Mouse (Mus musculus) neural tube, embryonic 13.5 days (tissue): ENCODE data around the gene Nav2. TPM values are rescaled to one million over a fixed set of nuclear protein-coding genes. Genes with fewer than 3 reads are reported as not detected.

Experiments
- ATAC-seq: fragments of 200-750 bp; cut with Nextera tagmentation; 2 replicates; pipeline ENCODE4 v1.8.0; 2017; ENCODE audit warnings: low read depth, mild to moderate bottlenecking, moderate TSS enrichment, moderate library complexity
- H3K27ac ChIP-seq: fragments of 300-500 bp; sonication (generic); replicated peaks from 2 replicates; pipeline ENCODE4 v1.5.1; 2015; ENCODE audit warnings: moderate library complexity, mild to moderate bottlenecking, inconsistent platforms
- H3K27me3 ChIP-seq: fragments of 300-500 bp; sonication (generic); 2 replicates; pipeline ENCODE4 v1.6.1; 2015; ENCODE audit warnings: mild to moderate bottlenecking, inconsistent platforms
- H3K36me3 ChIP-seq: fragments of 300-500 bp; sonication (generic); 2 replicates; pipeline ENCODE4 v1.6.1; 2015; ENCODE audit warnings: mild to moderate bottlenecking, inconsistent platforms
- H3K4me1 ChIP-seq: fragments of 300-500 bp; sonication (generic); replicated peaks from 2 replicates; pipeline ENCODE4 v1.6.1; 2015; ENCODE audit warnings: inconsistent platforms
- H3K4me2 ChIP-seq: fragments of 300-500 bp; sonication (generic); 2 replicates; pipeline ENCODE4 v1.6.1; 2015; ENCODE audit warnings: inconsistent platforms, mild to moderate bottlenecking, moderate library complexity
- H3K4me3 ChIP-seq: fragments of 300-500 bp; sonication (generic); 2 replicates; pipeline ENCODE4 v1.5.1; 2015; ENCODE audit warnings: mild to moderate bottlenecking, inconsistent platforms
- H3K9ac ChIP-seq: fragments of 300-500 bp; sonication (generic); 2 replicates; pipeline ENCODE4 v1.6.1; 2015; ENCODE audit warnings: moderate library complexity, mild to moderate bottlenecking, inconsistent platforms
- H3K9me3 ChIP-seq: fragments of 300-500 bp; sonication (generic); 2 replicates; pipeline ENCODE4 v1.6.1; 2016; ENCODE audit warnings: inconsistent platforms
- WGBS: fragments of 180-500 bp; shearing (Covaris S2); methylation state at CpG from one replicate; pipeline ENCODE4 v1.1.7; 2015; 5-methylcytosine and 5-hydroxymethylcytosine counted together
- polyA plus RNA-seq: library from polyadenylated mRNA; unstranded; fragments of >200 nt; fragmentation: Nextera tagmentation; extraction: Ambion mirVana; gene quantifications from 2 replicates; pipeline ENCODE4 v1.2.1, GENCODE M21; 2015

Nav2 gene
- polyA plus RNA-seq, 1 experiment from 2014 or later: 19.6 TPM

DNA sequence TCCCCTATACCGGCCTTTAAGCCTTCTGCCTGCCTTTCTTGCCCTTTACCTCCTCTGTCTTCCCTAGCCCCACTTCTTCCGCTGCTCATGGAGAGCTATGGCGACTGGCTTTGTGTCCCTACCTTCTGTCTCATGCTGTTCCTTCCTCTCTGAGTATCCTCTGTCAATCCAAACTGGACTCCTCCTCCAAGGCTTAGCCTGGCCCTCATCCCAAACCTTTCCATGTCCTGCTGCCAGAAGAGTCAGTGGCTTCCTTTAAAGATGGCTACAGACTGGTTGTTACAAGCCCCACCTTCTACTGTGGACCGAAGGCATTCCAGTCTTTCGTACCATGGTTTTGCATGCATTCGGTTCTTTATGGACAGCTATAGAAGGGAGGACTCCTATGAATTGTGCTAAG is 674.7 kb downstream of the Nav2 start:
- no peak overlapping the region for H3K4me2 ChIP-seq
- no peak overlapping the region for H3K4me3 ChIP-seq
- H3K27me3 ChIP-seq: no peaks in the 10 kb centered on the region
- H3K27ac ChIP-seq: no peak overlapping the region
- no peak overlapping the region for H3K9ac ChIP-seq
- H3K9me3 ChIP-seq: no peaks in the 10 kb centered on the region
- 93% methylated on average over 6 of the region's 6 CpGs for WGBS
- H3K36me3 ChIP-seq: peaks cover 73% of the 10 kb centered on the region
- H3K4me1 ChIP-seq: no peaks in the 10 kb centered on the region; the same call in 1 of the 2 replicates
- no peak for ATAC-seq

DNA sequence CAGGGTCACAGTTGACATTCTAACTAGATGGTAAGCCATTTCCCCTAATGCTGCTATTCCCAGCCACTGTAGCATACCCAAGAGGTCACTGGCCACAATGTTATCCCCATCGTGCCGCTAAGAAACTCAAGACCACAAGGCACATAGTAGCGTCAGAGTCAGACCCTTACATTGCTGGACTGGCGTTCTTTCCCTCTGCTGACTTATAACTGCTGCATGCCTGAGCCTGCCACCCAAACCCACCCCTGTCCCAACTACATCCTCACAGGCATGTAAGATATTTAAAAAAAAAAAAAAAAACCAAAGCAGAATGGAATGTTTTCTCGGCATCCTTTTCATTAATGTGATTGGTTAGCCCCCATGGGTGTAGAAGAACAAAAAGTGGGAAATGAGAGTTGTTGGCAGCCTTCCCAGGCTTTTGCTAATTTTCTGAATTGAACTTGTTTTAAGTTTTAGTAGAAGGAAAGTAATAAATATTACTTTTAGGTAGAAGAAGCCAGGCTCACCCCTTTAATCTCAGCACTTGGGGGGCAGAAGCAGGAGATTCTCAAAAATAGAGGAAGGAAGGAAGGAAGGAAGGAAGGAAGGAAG is 678.1 kb downstream of the Nav2 start:
- no peak for ATAC-seq
- H3K36me3 ChIP-seq: peaks cover 84% of the 10 kb centered on the region
- no peak overlapping the region for H3K27ac ChIP-seq
- H3K4me2 ChIP-seq: no peak overlapping the region
- 78% methylated on average over 5 of the region's 5 CpGs for WGBS
- no peak overlapping the region for H3K4me3 ChIP-seq
- no peaks in the 10 kb centered on the region; the same call in 1 of the 2 replicates for H3K4me1 ChIP-seq
- H3K9ac ChIP-seq: no peak overlapping the region
- no peaks in the 10 kb centered on the region for H3K9me3 ChIP-seq
- no peaks in the 10 kb centered on the region for H3K27me3 ChIP-seq

DNA sequence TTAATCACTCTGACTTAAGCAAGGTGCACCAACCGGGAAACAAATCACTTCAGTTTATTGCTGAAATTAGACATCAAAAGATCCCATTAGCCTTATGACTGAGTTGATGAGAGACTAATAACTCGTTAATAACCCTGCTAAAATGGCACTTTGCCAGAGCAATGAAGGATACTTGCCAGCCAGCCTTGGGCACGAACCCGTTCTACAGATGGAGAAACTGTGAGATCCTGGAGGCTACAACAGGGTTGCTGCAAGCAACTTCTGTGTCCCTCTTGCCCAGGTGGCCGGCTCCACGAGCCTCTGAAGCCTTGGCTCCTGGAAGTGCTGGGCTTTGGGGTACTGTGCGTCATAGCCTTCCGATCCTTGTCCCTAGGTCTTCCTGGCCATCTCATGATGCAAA is 681.1 kb downstream of the Nav2 start:
- Histone ChIP-seq H3K9me3 (no peaks in the 10 kb centered on the region), H3K27me3 (no peaks in the 10 kb centered on the region), H3K4me1 (no peaks in the 10 kb centered on the region; the same call in 1 of the 2 replicates), H3K27ac (no peak overlapping the region), H3K4me2 (no peak overlapping the region), H3K4me3 (no peak overlapping the region), H3K36me3 (peaks cover 88% of the 10 kb centered on the region), H3K9ac (no peak overlapping the region)
- no peak for ATAC-seq
- WGBS: 85% methylated on average over 8 of the region's 8 CpGs

DNA sequence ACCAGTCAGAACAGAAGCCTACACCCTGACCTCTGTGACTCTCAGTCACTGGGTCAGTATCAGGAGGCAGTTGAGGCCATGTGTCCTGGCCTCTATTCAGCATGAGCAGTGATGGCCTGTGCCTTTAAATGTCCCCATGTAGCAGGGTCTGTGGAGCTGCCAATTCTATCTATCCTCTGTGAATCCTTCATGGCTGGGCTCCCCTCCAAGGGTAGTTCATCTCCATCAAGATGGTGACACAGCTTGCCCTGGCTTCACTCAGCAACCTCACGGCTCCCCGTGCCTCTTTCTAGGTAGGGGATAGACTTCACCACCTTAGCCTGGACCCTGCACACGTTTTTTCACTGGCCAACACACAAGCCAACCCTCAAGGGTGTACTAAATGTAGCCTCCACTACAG is 689.3 kb downstream of the Nav2 start:
- ATAC-seq: no peak
- 85% methylated on average over 3 of the region's 3 CpGs for WGBS
- Histone ChIP-seq H3K9me3 (no peaks in the 10 kb centered on the region), H3K36me3 (peaks cover 76% of the 10 kb centered on the region), H3K4me1 (no peaks in the 10 kb centered on the region), H3K4me2 (no peak overlapping the region), H3K4me3 (no peak overlapping the region), H3K27me3 (no peaks in the 10 kb centered on the region), H3K9ac (no peak overlapping the region), H3K27ac (no peak overlapping the region)

DNA sequence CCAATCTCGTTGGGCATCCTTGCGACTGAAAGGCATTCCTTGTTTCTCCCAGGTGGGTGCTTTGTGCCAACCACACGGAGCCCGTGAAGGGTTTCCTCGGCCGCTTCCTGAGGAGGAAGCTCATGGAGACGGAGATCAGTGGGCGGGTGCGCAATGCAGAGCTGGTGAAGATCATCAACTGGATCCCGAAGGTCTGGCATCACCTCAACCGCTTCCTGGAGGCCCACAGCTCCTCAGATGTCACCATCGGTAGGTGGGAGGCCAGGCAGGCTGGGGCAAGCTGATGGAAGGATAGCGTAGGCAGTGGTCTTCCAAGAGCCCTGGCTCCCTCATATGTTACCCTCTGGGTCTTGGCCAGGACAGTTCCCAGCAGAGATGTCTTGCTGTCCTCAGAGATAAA is 689.7 kb downstream of the Nav2 start:
- no peak overlapping the region for H3K27ac ChIP-seq
- no peak overlapping the region for H3K4me3 ChIP-seq
- no peaks in the 10 kb centered on the region for H3K27me3 ChIP-seq
- no peak for ATAC-seq
- no peaks in the 10 kb centered on the region for H3K9me3 ChIP-seq
- H3K4me2 ChIP-seq: no peak overlapping the region
- WGBS: 93% methylated on average over 13 of the region's 13 CpGs
- H3K9ac ChIP-seq: no peak overlapping the region
- no peaks in the 10 kb centered on the region for H3K4me1 ChIP-seq
- peaks cover 75% of the 10 kb centered on the region for H3K36me3 ChIP-seq

DNA sequence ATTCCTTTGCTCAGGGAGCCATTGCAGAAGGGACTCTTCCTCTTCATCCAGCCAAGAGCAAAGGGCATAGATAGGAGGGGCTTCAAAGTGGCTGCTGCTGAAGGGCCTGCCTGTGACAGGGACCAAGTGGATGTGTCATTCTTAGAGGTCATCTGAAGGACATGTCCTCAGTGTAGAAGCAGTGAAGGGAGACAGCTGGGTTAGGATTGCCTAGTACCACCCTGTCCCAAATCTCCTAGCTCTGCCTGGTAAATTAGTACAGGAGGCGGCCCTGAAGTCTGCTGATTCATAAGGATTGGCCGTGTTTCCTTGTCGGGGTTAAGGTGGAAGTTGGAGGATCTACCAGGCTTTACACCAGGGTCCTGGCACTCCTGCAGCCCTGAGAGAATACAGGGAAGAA is 691.4 kb downstream of the Nav2 start:
- H3K36me3 ChIP-seq: peaks cover 62% of the 10 kb centered on the region
- H3K9ac ChIP-seq: no peak overlapping the region
- WGBS: 98% methylated on average over 3 of the region's 3 CpGs
- H3K4me2 ChIP-seq: no peak overlapping the region
- H3K27me3 ChIP-seq: no peaks in the 10 kb centered on the region
- ATAC-seq: no peak
- no peaks in the 10 kb centered on the region for H3K4me1 ChIP-seq
- no peak overlapping the region for H3K4me3 ChIP-seq
- H3K27ac ChIP-seq: no peak overlapping the region
- H3K9me3 ChIP-seq: no peaks in the 10 kb centered on the region

DNA sequence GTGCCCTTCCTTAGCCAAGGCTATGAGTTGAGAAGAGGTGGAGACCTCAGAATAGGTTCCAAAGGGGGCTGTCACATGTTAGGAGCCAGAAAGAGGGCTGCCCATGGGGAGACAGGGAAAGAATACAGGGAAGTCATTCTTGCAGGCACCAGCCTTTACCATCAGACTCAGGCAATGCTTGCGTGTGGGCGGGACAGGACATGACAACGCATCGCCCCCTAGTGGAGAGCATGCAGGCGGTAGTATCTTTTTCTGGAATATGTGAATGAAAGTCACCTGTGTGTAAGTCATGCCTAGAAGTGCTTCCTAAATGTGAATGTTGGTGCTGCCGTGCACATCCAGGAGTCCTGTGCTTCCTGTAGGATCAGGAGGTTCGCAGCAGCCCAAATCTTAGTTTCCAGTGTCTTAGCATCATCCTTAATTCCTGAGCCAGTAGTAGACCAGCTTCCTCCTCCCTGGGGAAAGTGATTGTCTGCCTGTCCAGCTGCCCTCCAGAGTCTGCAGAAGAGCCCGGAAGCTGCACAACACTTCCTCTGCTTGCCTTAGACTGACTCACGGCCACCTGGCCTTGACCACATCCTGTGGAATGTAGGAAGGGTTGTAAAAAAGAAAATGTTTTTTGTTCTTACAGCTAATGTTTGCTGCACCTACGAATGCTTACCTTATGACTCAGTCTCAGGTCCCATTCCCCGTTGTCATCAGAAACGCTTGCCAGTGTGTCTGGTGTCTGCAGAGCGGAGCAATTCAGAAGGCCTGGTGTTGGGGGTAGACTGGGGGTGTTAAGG is 692.9 kb downstream of the Nav2 start:
- 56% methylated on average over 13 of the region's 13 CpGs for WGBS
- ATAC-seq: peak; percentile 48; the same call in 1 of the 2 replicates
- H3K4me1 ChIP-seq: no peaks in the 10 kb centered on the region

DNA sequence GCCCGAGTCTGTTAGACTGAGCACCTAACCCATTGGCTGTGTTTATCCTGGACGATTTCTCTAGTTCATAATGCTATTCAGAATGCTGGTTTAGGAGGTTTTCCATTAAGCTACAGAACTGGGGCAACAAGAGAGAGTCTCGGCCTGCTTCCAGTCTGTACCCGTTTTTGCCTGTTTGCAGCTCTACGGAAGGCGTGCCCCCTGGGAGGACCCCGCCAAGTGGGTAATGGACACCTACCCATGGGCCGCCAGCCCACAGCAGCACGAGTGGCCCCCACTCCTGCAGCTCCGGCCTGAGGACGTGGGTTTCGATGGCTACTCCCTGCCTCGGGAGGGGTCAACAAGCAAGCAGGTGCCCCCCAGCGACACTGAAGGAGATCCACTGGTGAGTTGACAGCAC is 695.7 kb downstream of the Nav2 start:
- peaks cover 41% of the 10 kb centered on the region for H3K36me3 ChIP-seq
- H3K9ac ChIP-seq: no peak overlapping the region
- ATAC-seq: no peak
- H3K4me1 ChIP-seq: no peaks in the 10 kb centered on the region
- H3K9me3 ChIP-seq: no peaks in the 10 kb centered on the region
- H3K27me3 ChIP-seq: no peaks in the 10 kb centered on the region
- 91% methylated on average over 14 of the region's 14 CpGs for WGBS
- H3K4me3 ChIP-seq: no peak overlapping the region
- no peak overlapping the region for H3K27ac ChIP-seq
- no peak overlapping the region for H3K4me2 ChIP-seq

More for the DNA sequence above, 692.9 kb downstream of the Nav2 start:
- no peak overlapping the region for H3K4me2 ChIP-seq
- peaks cover 62% of the 10 kb centered on the region for H3K36me3 ChIP-seq
- no peaks in the 10 kb centered on the region for H3K27me3 ChIP-seq
- H3K4me3 ChIP-seq: no peak overlapping the region
- no peak overlapping the region for H3K9ac ChIP-seq
- no peaks in the 10 kb centered on the region for H3K9me3 ChIP-seq
- no peak overlapping the region for H3K27ac ChIP-seq

DNA sequence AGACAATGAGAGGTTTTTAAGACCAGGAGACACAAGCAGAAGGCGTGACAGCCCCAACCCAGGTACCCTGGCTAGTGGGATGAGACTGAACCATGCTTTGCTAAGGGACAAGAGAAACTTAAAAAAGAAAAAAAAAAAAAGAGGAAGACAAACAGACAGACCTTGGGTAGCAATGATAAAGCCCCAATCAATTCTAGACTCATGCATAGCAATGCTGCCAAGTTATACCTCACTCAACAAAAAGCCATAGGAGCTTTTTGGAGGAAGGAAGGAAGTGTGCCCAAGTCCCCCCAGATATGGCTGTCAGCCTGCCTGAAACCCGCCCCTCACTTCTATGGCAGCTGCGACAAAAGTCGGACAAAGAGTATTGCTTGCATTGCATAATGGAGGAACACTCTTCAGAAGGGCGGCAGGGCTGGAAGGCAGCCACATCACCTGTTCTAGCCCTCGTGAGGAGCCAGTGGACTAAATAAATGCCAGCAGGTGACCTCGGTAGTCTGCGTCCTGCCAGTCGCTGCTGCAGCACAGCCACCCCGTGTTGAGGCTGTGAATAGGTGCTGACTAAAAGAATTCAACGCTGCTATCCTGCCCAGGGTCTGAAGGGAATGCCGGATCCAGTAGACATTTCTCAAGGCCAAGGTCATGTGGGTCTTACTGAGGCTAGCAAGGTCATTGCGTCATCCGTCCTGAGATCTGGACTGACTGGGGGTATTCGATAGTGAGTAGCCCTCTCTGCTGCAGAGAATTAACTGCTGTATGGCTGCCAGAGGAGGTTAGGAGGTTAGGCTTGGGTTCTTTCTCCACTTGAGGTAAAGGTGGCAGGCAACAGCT is 696.7 kb downstream of the Nav2 start:
- peaks cover 5% of the 10 kb centered on the region; the same call in 1 of the 2 replicates for H3K4me1 ChIP-seq
- no peak for ATAC-seq
- H3K9ac ChIP-seq: no peak overlapping the region
- H3K36me3 ChIP-seq: peaks cover 33% of the 10 kb centered on the region
- no peaks in the 10 kb centered on the region for H3K9me3 ChIP-seq
- H3K27me3 ChIP-seq: no peaks in the 10 kb centered on the region
- H3K4me2 ChIP-seq: no peak overlapping the region
- H3K4me3 ChIP-seq: no peak overlapping the region
- WGBS: 92% methylated on average over 15 of the region's 15 CpGs
- no peak overlapping the region for H3K27ac ChIP-seq

DNA sequence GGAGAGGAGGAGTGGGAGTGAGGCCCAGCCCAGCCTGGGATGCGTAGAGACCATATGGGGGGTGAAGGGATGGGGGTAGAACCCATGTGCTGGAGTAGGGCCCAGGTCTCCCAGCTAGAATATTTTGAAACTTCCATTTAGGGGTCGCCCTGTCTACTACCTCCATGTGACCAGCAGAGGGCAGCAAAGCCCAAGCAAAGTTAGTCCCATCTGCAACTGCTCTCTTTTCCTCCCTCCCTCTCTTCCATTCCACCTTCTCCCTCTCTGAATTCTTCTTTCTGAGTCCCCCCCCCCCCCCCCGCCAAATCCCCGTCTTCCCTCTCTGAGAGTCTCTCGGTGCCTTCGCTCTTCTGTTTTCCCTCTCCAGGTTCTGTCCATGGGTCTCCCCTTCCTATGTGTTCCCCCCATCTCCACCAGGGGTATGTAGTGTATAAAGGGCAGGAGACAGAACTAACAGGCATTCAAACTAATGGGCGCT is 707.8 kb downstream of the Nav2 start:
- Histone ChIP-seq H3K4me3 (no peak overlapping the region), H3K27me3 (peaks cover 85% of the 10 kb centered on the region), H3K36me3 (no peaks in the 10 kb centered on the region), H3K4me1 (no peaks in the 10 kb centered on the region), H3K9me3 (no peaks in the 10 kb centered on the region), H3K27ac (no peak overlapping the region), H3K9ac (no peak overlapping the region), H3K4me2 (no peak overlapping the region)
- WGBS: 6% methylated on average over 6 of the region's 7 CpGs
- peak; percentile 76 for ATAC-seq

DNA sequence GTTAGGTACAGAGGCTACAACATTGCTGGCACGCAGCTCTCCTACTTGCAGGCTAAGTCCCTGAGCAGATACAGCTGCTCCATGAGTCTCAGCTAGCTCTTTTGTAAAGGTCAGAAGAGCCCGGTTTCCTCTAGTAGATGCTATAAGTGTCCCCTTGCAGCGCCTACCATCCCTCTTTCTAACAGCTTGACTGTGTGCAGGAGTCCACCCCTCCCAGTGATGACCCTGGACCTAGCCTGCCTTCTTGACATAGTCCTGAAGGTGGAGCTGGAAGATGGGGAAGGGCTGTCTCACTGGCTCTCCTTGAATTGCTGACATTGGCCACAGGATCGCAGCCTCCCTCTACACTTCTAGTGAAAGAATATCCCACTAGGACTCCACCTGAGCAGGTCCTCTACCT is 708.6 kb downstream of the Nav2 start:
- Histone ChIP-seq H3K27me3 (peaks cover 90% of the 10 kb centered on the region), H3K27ac (no peak overlapping the region), H3K4me3 (no peak overlapping the region), H3K36me3 (no peaks in the 10 kb centered on the region), H3K4me2 (no peak overlapping the region), H3K9me3 (no peaks in the 10 kb centered on the region), H3K4me1 (no peaks in the 10 kb centered on the region), H3K9ac (no peak overlapping the region)
- WGBS: 75% methylated on average over 4 of the region's 4 CpGs
- ATAC-seq: no peak

DNA sequence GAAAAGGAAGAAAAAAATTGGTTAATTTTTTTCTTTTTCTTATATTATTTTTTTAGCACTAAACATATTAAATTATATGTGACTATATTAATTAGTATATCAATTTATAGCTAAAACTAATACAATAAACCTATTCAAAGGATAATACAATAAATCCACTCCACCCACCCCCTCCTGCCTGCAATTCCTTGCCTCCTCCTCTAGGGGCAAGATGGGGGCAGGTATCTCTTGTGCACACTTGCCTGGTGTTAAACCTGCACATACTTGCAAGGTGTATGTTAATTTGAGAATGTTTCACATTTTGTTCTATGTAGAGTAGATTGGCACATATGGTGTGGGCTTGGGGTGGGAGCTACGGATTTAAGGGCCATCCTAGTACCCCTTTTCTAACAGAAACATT is 711.6 kb downstream of the Nav2 start:
- Histone ChIP-seq H3K27ac (no peak overlapping the region), H3K4me1 (no peaks in the 10 kb centered on the region), H3K27me3 (peaks cover 94% of the 10 kb centered on the region), H3K4me2 (no peak overlapping the region), H3K9me3 (no peaks in the 10 kb centered on the region), H3K4me3 (no peak overlapping the region), H3K9ac (no peak overlapping the region), H3K36me3 (no peaks in the 10 kb centered on the region)
- 63% methylated on average over 1 of the region's 1 CpGs for WGBS
- no peak for ATAC-seq
